Mouse (Mus musculus) embryo, embryonic 11 days (tissue): ENCODE results near the gene Olfr593.
"Not testable (repeated sequence)": the region's sequence is repeated elsewhere in the genome, so short reads cannot be mapped to it uniquely, and the experiment has no call there.

Experiments used
- DNase-seq: peaks from one replicate; pipeline ENCODE4 v3.0.0-alpha.2; 2015

Olfr593 gene

DNA sequence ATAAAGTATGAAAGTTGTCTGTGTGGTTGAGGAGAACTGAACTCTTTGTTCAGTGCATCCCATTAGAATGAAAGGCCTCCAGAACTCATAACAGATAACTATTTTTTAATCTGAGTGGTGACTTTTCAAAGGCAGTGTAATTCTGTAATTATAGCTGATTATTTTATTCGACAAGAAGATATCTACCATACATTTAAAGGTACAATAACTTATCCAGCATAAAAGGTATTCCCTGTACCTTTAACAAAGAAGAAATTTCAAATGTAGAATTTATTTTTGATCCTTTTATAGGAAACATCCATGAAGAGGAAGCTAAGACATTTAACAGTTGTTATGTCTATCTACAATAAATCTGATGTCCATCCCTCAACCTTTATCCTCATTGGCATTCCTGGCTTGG is at the start of gene Olfr593:
Gene Olfr593 (plus strand): TSS at position 301 of the 400 bp plus-strand sequence.
- no peak for DNase-seq

DNA sequence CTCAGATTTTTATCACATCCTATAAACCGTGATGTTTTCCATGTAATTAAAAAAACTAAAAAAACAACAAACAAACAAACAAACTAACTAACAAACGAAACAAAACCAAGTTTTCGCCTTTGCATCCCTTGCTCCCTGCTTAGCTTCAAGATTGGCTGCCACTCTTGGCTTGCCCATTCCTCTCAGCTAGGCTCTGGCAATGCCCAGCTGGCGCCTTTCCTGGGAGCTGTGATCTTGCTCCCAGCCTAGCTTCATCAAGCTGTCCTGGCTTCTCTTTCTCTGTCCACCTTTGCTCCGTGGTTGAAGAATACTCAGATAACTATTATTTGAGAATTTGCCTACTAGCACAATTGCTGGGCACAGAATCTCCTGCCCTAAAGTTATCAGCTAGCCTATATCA is 42.0 kb upstream of the Olfr593 start:
- DNase-seq = no peak

GRCm38 (mm10) chr7:103178240-103178639 is 33.4 kb upstream of the Olfr593 start, which contains the start of gene Olfr591:
Gene Olfr591 (minus strand): TSS chr7:103178340.
- no peak for DNase-seq

- DNase-seq = not testable (repeated sequence)
Measured at GRCm38 (mm10) chr7:103184503-103184902, 27.2 kb upstream of the Olfr593 start, which contains the start of gene Olfr592. Gene Olfr592 (plus strand): TSS chr7:103184803.

DNA sequence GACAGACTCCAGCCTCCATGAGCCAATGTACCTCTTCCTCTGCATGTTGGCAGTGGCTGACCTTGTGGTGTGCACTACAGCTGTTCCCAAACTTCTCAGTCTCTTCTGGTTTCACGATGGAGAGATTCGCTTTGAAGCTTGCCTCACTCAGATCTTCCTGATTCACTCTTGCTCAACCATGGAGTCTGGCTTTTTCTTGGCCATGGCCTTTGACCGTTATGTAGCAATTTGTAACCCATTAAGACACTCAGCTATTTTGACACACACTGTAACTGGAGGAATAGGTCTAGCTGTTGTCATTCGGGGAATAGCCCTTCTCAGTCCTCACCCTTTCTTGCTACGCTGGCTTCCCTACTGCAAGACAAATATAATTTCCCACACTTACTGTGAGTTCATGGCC is 388 bp downstream of the Olfr593 start:
- not testable (repeated sequence) for DNase-seq

GRCm38 (mm10) chr7:103216696-103217095 is 5.0 kb downstream of the Olfr593 start, which contains the start of gene Olfr594:
Gene Olfr594 (plus strand): TSS chr7:103216996.
- DNase-seq = no peak

DNA sequence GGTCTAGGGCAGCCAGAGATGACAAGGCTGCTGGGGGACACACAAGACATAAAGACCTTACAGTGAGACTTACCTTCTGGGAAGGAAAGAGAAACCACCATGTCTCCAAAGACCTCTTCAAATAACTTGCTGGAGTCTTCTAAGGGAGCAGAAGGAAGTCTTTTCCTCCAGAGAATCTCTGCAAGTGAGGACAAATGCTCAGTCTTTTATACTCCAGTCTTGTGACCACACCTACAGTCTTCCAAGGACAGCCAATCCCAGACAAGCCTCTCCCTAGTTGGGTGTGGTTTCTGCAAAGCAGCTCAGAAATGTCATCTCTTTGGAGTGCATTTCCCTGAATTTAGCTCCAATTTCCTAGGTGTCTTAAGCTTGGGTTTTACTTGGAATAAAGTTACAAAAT is 40.7 kb downstream of the Olfr593 start, which contains the start of gene Usp17ld:
Gene Usp17ld (minus strand): TSS at position 101 of the 400 bp plus-strand sequence.
- DNase-seq = not testable (repeated sequence)
